ENCODE assay signal across 18 mouse cellular contexts in the genomic region with DNA sequence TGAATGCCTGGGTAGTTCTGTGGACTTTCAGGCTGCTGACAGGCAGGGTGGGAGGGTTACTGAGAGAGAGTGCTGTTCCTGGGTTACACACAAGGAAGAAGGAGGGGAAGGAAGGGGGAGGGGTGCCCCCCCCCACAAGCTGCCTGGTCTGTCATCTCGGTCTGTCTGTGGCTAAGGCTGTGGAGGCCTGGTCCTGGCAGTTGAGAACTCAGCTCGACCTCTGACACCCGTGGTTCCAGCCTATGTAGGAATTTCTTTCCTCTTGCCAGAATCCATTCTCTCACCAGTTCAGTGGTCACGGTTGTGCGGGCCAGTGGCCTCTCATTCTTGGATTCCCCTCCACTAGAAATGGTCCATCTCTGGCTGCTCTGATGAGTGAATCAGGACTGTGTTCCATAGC. TPM values are rescaled to one million over a fixed set of nuclear protein-coding genes. Genes with fewer than 3 reads are reported as not detected.
DNase-seq lines count a peak whose midpoint lies in the region; TF ChIP-seq lines count a peak whose summit lies in the region.
"Had no signal": no experiment of that assay in that cellular context is flagged by ENCODE, and none has a peak within 500 bp of the region (broad histone marks: within the 10 kb centered on the region; RNA-seq: fewer than 3 reads in every experiment).

No protein-coding gene starts in this region.

- H3K27ac ChIP-seq in kidney, adult 2 months (ENCODE audit: insufficient read depth, low read depth, low read length): peak overlapping the region; percentile 42; the same call in 1 of the 2 replicates
- H3K27ac ChIP-seq: forebrain, embryonic 15.5 days; heart, embryonic 13.5 days; limb, embryonic 10.5 days had no signal

- WGBS in kidney, adult 2 months: 23% methylated on average over 5 of the region's 5 CpGs

- H3K4me3 ChIP-seq in kidney, adult 2 months (ENCODE audit: insufficient read depth, low read depth, low read length): no peak overlapping the region
- H3K4me3 ChIP-seq: forebrain, embryonic 15.5 days; heart, embryonic 13.5 days; limb, embryonic 10.5 days had no signal

- TF ChIP-seq POLR2A in kidney, adult 2 months (IDR thresholded peaks at IDR 0.05; ENCODE audit: low read depth, low read length): no peak

- peak; percentile 81 for DNase-seq in 3134 (ENCODE audit: extremely low read depth, insufficient read length, low spot score)
- peak; percentile 53 for DNase-seq in NIH3T3 (ENCODE audit: low read depth)
- peak; percentile 42 for DNase-seq in kidney, adult 2 months
- peak; percentile 51 for DNase-seq in kidney, postnatal 14 days
- no peak for DNase-seq in cerebellum, postnatal 36 days
- DNase-seq in layer of hippocampus, adult 9-11 months: no peak
- DNase-seq in cerebellum, postnatal 10 days: no peak
- DNase-seq in left cerebral cortex, adult 11 months (ENCODE audit: low spot score): no peak
- DNase-seq: adrenal gland, postnatal 10 days; cerebellum, adult 11-12 months; heart, postnatal 4 days; layer of hippocampus, postnatal 36 days; lung, adult 2 months; lung, postnatal 36 days had no signal

- no peak for TF ChIP-seq CTCF in kidney, adult 2 months (conservative IDR thresholded peaks at IDR 0.05; ENCODE audit: insufficient read depth, insufficient read length, low read depth, low read length)

- H3K36me3 ChIP-seq in kidney, adult 2 months (ENCODE audit: control insufficient read depth, insufficient read depth, low read length): no peaks in the 10 kb centered on the region
- H3K36me3 ChIP-seq: forebrain, embryonic 15.5 days; G1E; heart, embryonic 13.5 days; limb, embryonic 10.5 days had no signal

- H3K4me1 ChIP-seq in kidney, adult 2 months (ENCODE audit: control insufficient read depth, insufficient read depth, low read length): peaks cover 5% of the 10 kb centered on the region; the same call in 1 of the 2 replicates
- H3K4me1 ChIP-seq: forebrain, embryonic 15.5 days; heart, embryonic 13.5 days; limb, embryonic 10.5 days had no signal

- no peaks in the 10 kb centered on the region for H3K27me3 ChIP-seq in kidney, adult 2 months (replicated peaks; ENCODE audit: control insufficient read depth, insufficient read depth, low read length)
- H3K27me3 ChIP-seq: forebrain, embryonic 15.5 days; heart, embryonic 13.5 days had no signal

RNA-seq across cellular contexts. Expression of a gene that starts 29.7 kb away (rescaled TPM):
- polyA plus RNA-seq in kidney, adult 2 months (2012; rRNA removed): 10.5 and 11.5 TPM in 2 replicates

RNA-seq across cellular contexts. Expression of a gene that starts 46.4 kb away (rescaled TPM):
- polyA plus RNA-seq in kidney, adult 2 months (2012; rRNA removed): 5.8 and 6.3 TPM in 2 replicates

Comparison
In these comparisons a context has a peak if more than half of its experiments do, and no peak if none do; other contexts are left out.
1. DNase-seq: peak in 3134 (single experiment), NIH3T3 (single experiment), kidney, adult 2 months (single experiment) and kidney, postnatal 14 days (single experiment); none in cerebellum, postnatal 36 days (0 of 2), layer of hippocampus, adult 9-11 months (single experiment), cerebellum, postnatal 10 days (0 of 2) and left cerebral cortex, adult 11 months (single experiment).